Mouse (Mus musculus) embryonic fibroblast, embryonic 13.5 days (primary cell): ENCODE data around the gene Eva1c.

Source experiments
- CTCF ChIP-seq: IDR thresholded peaks from 2 replicates; pipeline ENCODE4 v1.5.1; 2011; ENCODE audit warnings: mild to moderate bottlenecking, control low read depth, low read length, moderate library complexity, borderline replicate concordance; ENCODE audit not compliant: insufficient read depth
- POLR2A ChIP-seq: IDR thresholded peaks from 2 replicates; pipeline ENCODE4 v1.6.1; 2011; ENCODE audit warnings: low read depth, mild to moderate bottlenecking, control low read depth, low read length, moderate library complexity

- TF ChIP-seq CTCF, result no peak
- TF ChIP-seq POLR2A, result no peak
These were observed 28.1 kb upstream of the Eva1c start for GRCm38 (mm10) chr16:90798446-90798845.
